Mouse (Mus musculus) CH12.LX (cell line): ENCODE results near the gene Khnyn. TPM values are rescaled to one million over a fixed set of nuclear protein-coding genes. Genes with fewer than 3 reads are reported as not detected.

Experiments used
- DNase-seq: peaks from one replicate; pipeline ENCODE4 v3.0.0-alpha.2; 2013; ENCODE audit errors: extremely low read depth
- H3K27ac ChIP-seq: 2 replicates; pipeline ENCODE4 v1.5.1; 2012; ENCODE audit warnings: low read depth, mild to moderate bottlenecking, control low read depth, moderate library complexity; ENCODE audit not compliant: insufficient read depth
- H3K27me3 ChIP-seq: replicated peaks from 2 replicates; pipeline ENCODE3; 2012; ENCODE audit warnings: inconsistent platforms
- H3K36me3 ChIP-seq, 2 experiments: replicated peaks in 1 of 2; 2 replicates each; pipeline versions ENCODE3 to v1.6.1; 2012; ENCODE audit warnings: inconsistent platforms in 1 of 2, low read length in 1 of 2, mild to moderate bottlenecking in 1 of 2, mixed read lengths in 1 of 2, moderate library complexity in 1 of 2; ENCODE audit not compliant: control insufficient read depth in 1 of 2, insufficient read depth in 1 of 2
- H3K4me1 ChIP-seq, 2 experiments: 2 replicates each; pipeline ENCODE4 v1.6.1; 2012; ENCODE audit warnings: inconsistent platforms in 1 of 2, moderate library complexity in 1 of 2; ENCODE audit not compliant: insufficient read depth in 2 of 2, control insufficient read depth in 1 of 2
- H3K4me2 ChIP-seq: 2 replicates; pipeline ENCODE4 v1.6.1; 2012; ENCODE audit warnings: low read depth, mild to moderate bottlenecking, control low read depth; ENCODE audit not compliant: poor library complexity, insufficient read depth, severe bottlenecking
- H3K4me3 ChIP-seq, 3 experiments: fragments of 150-350 bp in 1 of 3; sonication (generic) in 1 of 3; replicated peaks in 1 of 3; 2 replicates each; pipeline versions ENCODE3 to v1.5.1; 2011 to 2012; ENCODE audit warnings: low read depth in 2 of 3, low read length in 2 of 3, mild to moderate bottlenecking in 2 of 3, moderate library complexity in 2 of 3, control low read depth in 1 of 3, improper control_type of control experiment in 1 of 3, inconsistent platforms in 1 of 3, mixed read lengths in 1 of 3; ENCODE audit not compliant: poor library complexity in 1 of 3
- H3K79me2 ChIP-seq: replicated peaks from 2 replicates; pipeline ENCODE4 v1.6.1; 2012; ENCODE audit warnings: mild to moderate bottlenecking, moderate library complexity; ENCODE audit not compliant: control insufficient read depth, poor library complexity, insufficient read depth, severe bottlenecking; ENCODE audit errors: extremely low read depth
- H3K9ac ChIP-seq: 2 replicates; pipeline ENCODE4 v1.6.1; 2012; ENCODE audit warnings: low read depth, mild to moderate bottlenecking, control low read depth, moderate library complexity; ENCODE audit not compliant: insufficient read depth
- H3K9me3 ChIP-seq: replicated peaks from 2 replicates; pipeline ENCODE3; 2012; ENCODE audit warnings: low read length, inconsistent platforms, mixed read lengths
- CTCF ChIP-seq, 2 experiments: IDR thresholded peaks in 1 of 2; conservative IDR thresholded peaks in 1 of 2; 2 replicates each; pipeline ENCODE4 v1.5.1; 2011 to 2012; ENCODE audit warnings: low read depth in 2 of 2, low read length in 2 of 2, improper control_type of control experiment in 1 of 2, inconsistent platforms in 1 of 2, mild to moderate bottlenecking in 1 of 2, moderate library complexity in 1 of 2
- JUND ChIP-seq: conservative IDR thresholded peaks from 2 replicates; pipeline ENCODE4 v1.6.1; 2011; ENCODE audit warnings: low read depth, low read length, improper control_type of control experiment
- MAZ ChIP-seq: IDR thresholded peaks from 2 replicates; pipeline ENCODE4 v1.6.1; 2012; ENCODE audit warnings: low read depth, mild to moderate bottlenecking, inconsistent platforms, low read length, improper control_type of control experiment, moderate library complexity
- MEF2A ChIP-seq: IDR thresholded peaks from 2 replicates; pipeline ENCODE4 v1.6.1; 2014; ENCODE audit warnings: low read depth, mild to moderate bottlenecking, inconsistent platforms, low read length, improper control_type of control experiment, borderline replicate concordance
- SIN3A ChIP-seq: IDR thresholded peaks from 2 replicates; pipeline ENCODE4 v1.6.1; 2012; ENCODE audit warnings: low read length, improper control_type of control experiment, inconsistent platforms
- UBTF ChIP-seq: IDR thresholded peaks from 2 replicates; pipeline ENCODE4 v1.6.1; 2012; ENCODE audit warnings: low read depth, mild to moderate bottlenecking, inconsistent platforms, low read length, improper control_type of control experiment, moderate library complexity
- ZNF384 ChIP-seq: IDR thresholded peaks from 2 replicates; pipeline ENCODE4 v1.6.1; 2012; ENCODE audit warnings: low read depth, low read length, improper control_type of control experiment, inconsistent platforms
- dilution Hi-C: fragments of 300-500 bp; cut with MboI; formaldehyde crosslinking; loops from 2 replicates; pipeline ENCODE4 v1.14.3; 2020; ENCODE audit warnings: low sequenced_read_pairs; ENCODE audit not compliant: extremely low pct_unique_long_range_greater_than_20kb, extremely low pct_ligation_motif_present
- in situ Hi-C: fragments of 300-500 bp; cut with MboI; formaldehyde crosslinking; loops from 3 replicates; pipeline ENCODE4 v1.14.3; 2019; ENCODE audit warnings: low sequenced_read_pairs, low pct_ligation_motif_present, low pct_unique_long_range_greater_than_20kb, mixed read lengths
- polyA plus RNA-seq: library from polyadenylated mRNA; unstranded; fragments of >175 nt; gene quantifications from 2 replicates; pipeline ENCODE4 v1.2.1, GENCODE M21; 2012; ENCODE audit warnings: low read depth; ENCODE audit not compliant: insufficient read length
- total RNA-seq, 2 experiments: library from RNA; depleted of rRNA; stranded (reverse); fragments of 300-350 nt in 1 of 2; fragments of >200 nt in 1 of 2; gene quantifications; 2 replicates each; pipeline ENCODE4 v1.2.3; 2012 to 2014

Gene Khnyn
- total and polyA plus RNA-seq, 3 experiments = 31.8 to 50.6 (median 35.8) TPM

DNA sequence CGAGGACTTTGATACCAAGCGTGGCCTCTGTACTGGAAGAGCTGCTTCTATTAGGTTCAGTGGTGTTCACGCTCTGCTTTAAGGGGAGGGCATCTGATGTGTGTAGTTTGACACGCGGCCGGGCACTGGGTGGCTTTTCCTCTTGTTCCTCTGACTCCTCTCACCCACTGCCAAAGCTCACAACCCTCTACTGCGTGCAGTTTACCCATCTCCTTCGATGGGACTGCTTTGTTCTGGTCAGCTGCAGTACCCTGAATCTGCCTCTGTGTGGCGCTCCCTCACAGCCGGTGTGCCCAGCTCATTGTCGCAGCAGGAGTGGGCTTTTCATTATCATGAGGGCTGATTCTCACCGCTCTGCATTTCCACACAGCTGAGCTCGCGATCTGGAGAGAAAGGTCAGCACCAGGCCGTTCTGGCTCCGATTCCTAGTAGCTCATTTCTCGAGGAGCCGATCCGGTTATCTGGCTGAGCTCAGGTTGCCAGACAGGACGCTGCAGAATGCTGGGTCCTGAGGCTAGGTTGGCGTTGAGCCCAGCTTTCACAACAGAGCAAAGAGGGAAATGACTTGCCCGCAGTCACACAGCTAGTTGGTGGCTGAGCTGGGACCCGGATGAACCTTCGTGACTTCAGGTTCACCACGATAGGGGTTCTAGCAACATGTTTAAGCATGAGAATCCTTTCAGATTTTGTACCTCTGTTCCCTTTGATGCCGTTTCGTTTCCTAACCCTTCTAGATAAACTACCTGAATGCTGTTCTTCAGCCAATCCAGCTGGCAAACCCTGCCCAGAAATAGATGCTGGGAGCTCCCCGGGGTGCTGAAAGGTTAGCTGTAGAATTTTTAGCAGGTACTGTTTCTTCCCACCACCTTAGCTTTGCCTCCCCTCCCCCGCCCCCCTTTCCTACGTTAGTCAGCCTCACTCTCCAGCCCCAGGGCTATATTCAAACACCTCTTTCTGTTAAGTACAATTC lies 10.7 kb upstream of the Khnyn start (continued):
- TF ChIP-seq MAZ (0 out of 2 replicates have a peak, but pooled peaks have one; percentile 2), SIN3A (peak; percentile 64; the same call in 1 of the 2 replicates)

- dilution Hi-C loops = no loop called here
- H3K4me2 ChIP-seq = no peak overlapping the region
These were observed 7.1 kb upstream of the Khnyn start for GRCm38 (mm10) chr14:55877469-55878315.

DNA sequence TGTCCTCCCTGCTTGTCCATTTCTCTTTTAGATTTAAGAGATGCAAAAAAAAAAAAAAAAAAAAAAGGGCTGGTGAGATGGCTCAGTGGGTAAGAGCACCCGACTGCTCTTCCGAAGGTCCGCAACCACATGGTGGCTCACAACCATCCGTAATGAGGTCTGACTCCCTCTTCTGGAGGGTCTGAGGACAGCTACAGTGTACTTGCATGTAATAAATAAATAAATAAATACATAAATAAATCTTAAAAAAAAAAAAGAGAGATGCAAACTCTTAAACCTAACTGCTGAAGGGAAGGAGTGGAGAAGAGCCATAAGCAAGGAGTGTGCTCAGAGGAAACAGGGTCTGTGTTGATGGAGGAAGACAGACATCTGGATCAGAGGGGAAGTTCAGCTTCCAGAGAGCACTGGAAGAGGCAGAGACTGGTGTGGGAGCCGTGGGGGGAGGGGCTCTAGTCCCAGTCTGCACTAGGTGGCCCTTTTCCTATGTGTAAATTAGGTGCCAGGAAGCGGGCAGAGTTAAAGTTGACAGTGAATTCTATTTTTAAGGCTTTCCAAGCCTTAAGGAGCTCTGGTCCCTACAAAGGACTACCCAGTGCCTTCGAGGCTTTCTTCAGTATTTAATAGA lies 6.3 kb upstream of the Khnyn start:
- Histone ChIP-seq H3K4me2 (no peak overlapping the region), H3K27ac (no peak overlapping the region), H3K79me2 (no peaks in the 10 kb centered on the region), H3K4me1 (peaks cover 17 to 44% of the 10 kb centered on the region in 2 experiments), H3K9me3 (no peaks in the 10 kb centered on the region), H3K36me3 (no peaks in the 10 kb centered on the region), H3K4me3 (no peak overlapping the region), H3K9ac (no peak overlapping the region), H3K27me3 (peaks cover 9% of the 10 kb centered on the region)
- DNase-seq = no peak
- in situ Hi-C loops = no loop called here
- dilution Hi-C loops = no loop called here
- TF ChIP-seq CTCF (conservative IDR thresholded peaks at IDR 0.05 in 1 of 2, IDR thresholded peaks at IDR 0.05 in 1 of 2; ENCODE audit: low read depth in 2 of 2, low read length in 2 of 2) (peak in 1 of 2 experiments; percentile 49; a peak in 2 of 4 replicates), ZNF384 (peak; percentile 41; the same call in 1 of the 2 replicates), JUND (no peak), MEF2A (no peak)

More at GRCm38 (mm10) chr14:55877469-55878315, 7.1 kb upstream of the Khnyn start:
- no peak for DNase-seq
- no peaks in the 10 kb centered on the region for H3K9me3 ChIP-seq
- TF ChIP-seq UBTF = no peak
- peaks cover 14 to 43% of the 10 kb centered on the region in 2 experiments for H3K4me1 ChIP-seq
- H3K4me3 ChIP-seq = no peak overlapping the region
- in situ Hi-C loops = no loop called here
- no peak overlapping the region for H3K9ac ChIP-seq
- no peaks in the 10 kb centered on the region for H3K79me2 ChIP-seq
- H3K36me3 ChIP-seq = no peaks in the 10 kb centered on the region
- H3K27me3 ChIP-seq = peaks cover 9% of the 10 kb centered on the region
- H3K27ac ChIP-seq = no peak overlapping the region
